In genomic region chr16:44736118-44736517, GRCm38 (mm10) we compare ENCODE assay signal across 24 mouse cellular contexts. TPM values are rescaled to one million over a fixed set of nuclear protein-coding genes. Genes with fewer than 3 reads are reported as not detected.
DNase-seq lines count a peak whose midpoint lies in the region; ATAC-seq and TF ChIP-seq lines count a peak whose summit lies in the region.
"Had no signal": no experiment of that assay in that cellular context is flagged by ENCODE, and none has a peak within 500 bp of the region (broad histone marks: within the 10 kb centered on the region; RNA-seq: fewer than 3 reads in every experiment).

No protein-coding gene starts in this region.

- no peak overlapping the region for H3K4me2 ChIP-seq in liver, embryonic 14.5 days (ENCODE audit: low read depth)
- H3K4me2 ChIP-seq in liver, embryonic 12.5 days = no peak overlapping the region
- no peak overlapping the region for H3K4me2 ChIP-seq in intestine, postnatal 0 days (replicated peaks; ENCODE audit: low read depth)
- no peak overlapping the region for H3K4me2 ChIP-seq in kidney, embryonic 16.5 days (replicated peaks; ENCODE audit: low read depth, low read length)
- H3K4me2 ChIP-seq: embryonic facial prominence, embryonic 13.5 days; forebrain, embryonic 12.5 days had no signal

- WGBS in liver, embryonic 14.5 days (ENCODE audit: insufficient replicate concordance) = 83% methylated on average over 4 of the region's 4 CpGs
- WGBS in liver, embryonic 12.5 days (ENCODE audit: insufficient replicate concordance) = 80% methylated on average over 4 of the region's 4 CpGs
- 70% methylated on average over 4 of the region's 4 CpGs for WGBS in intestine, postnatal 0 days
- WGBS in kidney, embryonic 16.5 days = 80% methylated on average over 4 of the region's 4 CpGs

- H3K27ac ChIP-seq in liver, embryonic 14.5 days = no peak overlapping the region
- H3K27ac ChIP-seq in liver, embryonic 12.5 days = no peak overlapping the region
- H3K27ac ChIP-seq in intestine, postnatal 0 days (ENCODE audit: low read depth, low read length) = 0 out of 2 replicates have a peak overlapping the region, but pooled peaks have one; percentile 3
- no peak overlapping the region for H3K27ac ChIP-seq in kidney, embryonic 16.5 days (ENCODE audit: low read length)
- H3K27ac ChIP-seq: embryonic facial prominence, embryonic 13.5 days; forebrain, embryonic 12.5 days; heart, embryonic 10.5 days had no signal

- H3K4me1 ChIP-seq in liver, embryonic 14.5 days (replicated peaks; ENCODE audit: control insufficient read depth in 2 of 2, insufficient read depth in 2 of 2, low read length in 1 of 2) = no peaks in the 10 kb centered on the region
- no peaks in the 10 kb centered on the region for H3K4me1 ChIP-seq in liver, embryonic 12.5 days
- H3K4me1 ChIP-seq in intestine, postnatal 0 days (replicated peaks; ENCODE audit: control insufficient read depth, insufficient read depth, low read length) = no peaks in the 10 kb centered on the region
- no peaks in the 10 kb centered on the region for H3K4me1 ChIP-seq in kidney, embryonic 16.5 days (ENCODE audit: insufficient read depth, low read length)
- H3K4me1 ChIP-seq: embryonic facial prominence, embryonic 13.5 days; forebrain, embryonic 12.5 days; heart, embryonic 10.5 days had no signal

- no peak for DNase-seq in liver, embryonic 14.5 days (ENCODE audit: low read depth in 3 of 3, low spot score in 3 of 3)
- peak; percentile 13 for DNase-seq in lung, postnatal 25 days (ENCODE audit: low spot score)
- DNase-seq in lung, postnatal 14 days = no peak
- DNase-seq in left cerebral cortex, adult 11 months (ENCODE audit: low spot score) = no peak
- DNase-seq: adrenal gland, adult 2 months; adrenal gland, postnatal 25 days; cerebellum, adult 18-20 months; cerebellum, adult 9-11 months; cerebellum, postnatal 36 days; gastrocnemius, postnatal 10 days; heart, adult 18-20 months; heart, postnatal 10 days; heart, postnatal 4 days had no signal

- ATAC-seq in liver, embryonic 14.5 days (ENCODE audit: insufficient read depth) = no peak
- ATAC-seq in liver, embryonic 12.5 days = no peak
- ATAC-seq in activated CD4-positive, CD25-positive, alpha-beta regulatory T cell, adult 4 months = peak; percentile 14
- peak; percentile 41; the same call in 1 of the 2 replicates for ATAC-seq in intestine, postnatal 0 days
- ATAC-seq in kidney, embryonic 16.5 days (ENCODE audit: low FRiP score, low TSS enrichment) = no peak
- ATAC-seq: forebrain, embryonic 16.5 days; Patski had no signal

- peaks cover 45% of the 10 kb centered on the region for H3K36me3 ChIP-seq in liver, embryonic 14.5 days (replicated peaks; ENCODE audit: control insufficient read depth, insufficient read depth, low read depth)
- peaks cover 95% of the 10 kb centered on the region for H3K36me3 ChIP-seq in liver, embryonic 12.5 days
- peaks cover 67% of the 10 kb centered on the region for H3K36me3 ChIP-seq in intestine, postnatal 0 days (ENCODE audit: control insufficient read depth, insufficient read depth)
- H3K36me3 ChIP-seq in kidney, embryonic 16.5 days (ENCODE audit: insufficient read depth, low read length) = peaks cover 73% of the 10 kb centered on the region

- no peak overlapping the region for H3K4me3 ChIP-seq in liver, embryonic 14.5 days (ENCODE audit: insufficient read depth in 1 of 2, low read depth in 2 of 2, low read length in 2 of 2)
- H3K4me3 ChIP-seq in liver, embryonic 12.5 days = no peak overlapping the region
- no peak overlapping the region for H3K4me3 ChIP-seq in intestine, postnatal 0 days (ENCODE audit: low read depth, low read length)
- no peak overlapping the region for H3K4me3 ChIP-seq in kidney, embryonic 16.5 days (ENCODE audit: low read length)
- H3K4me3 ChIP-seq: embryonic facial prominence, embryonic 13.5 days; forebrain, embryonic 12.5 days; heart, embryonic 10.5 days had no signal

- no peak overlapping the region for H3K9ac ChIP-seq in liver, embryonic 14.5 days (replicated peaks)
- H3K9ac ChIP-seq in liver, embryonic 12.5 days = no peak overlapping the region
- H3K9ac ChIP-seq in intestine, postnatal 0 days (ENCODE audit: low read depth, low read length) = no peak overlapping the region
- no peak overlapping the region for H3K9ac ChIP-seq in kidney, embryonic 16.5 days (replicated peaks; ENCODE audit: low read length)
- H3K9ac ChIP-seq: embryonic facial prominence, embryonic 13.5 days; forebrain, embryonic 12.5 days had no signal

- no peaks in the 10 kb centered on the region for H3K27me3 ChIP-seq in liver, embryonic 14.5 days (ENCODE audit: control insufficient read depth, insufficient read depth, low read length)
- H3K27me3 ChIP-seq in liver, embryonic 12.5 days (replicated peaks) = no peaks in the 10 kb centered on the region
- no peaks in the 10 kb centered on the region for H3K27me3 ChIP-seq in intestine, postnatal 0 days (replicated peaks; ENCODE audit: control insufficient read depth, insufficient read depth, low read length)
- H3K27me3 ChIP-seq in kidney, embryonic 16.5 days (ENCODE audit: insufficient read depth, low read length) = no peaks in the 10 kb centered on the region
- H3K27me3 ChIP-seq: CH12.LX; embryonic facial prominence, embryonic 13.5 days; forebrain, embryonic 12.5 days; Patski had no signal

- no peaks in the 10 kb centered on the region for H3K9me3 ChIP-seq in liver, embryonic 14.5 days (ENCODE audit: control insufficient read depth, low read length)
- no peaks in the 10 kb centered on the region for H3K9me3 ChIP-seq in liver, embryonic 12.5 days (replicated peaks)
- H3K9me3 ChIP-seq in intestine, postnatal 0 days (ENCODE audit: control insufficient read depth) = no peaks in the 10 kb centered on the region
- no peaks in the 10 kb centered on the region for H3K9me3 ChIP-seq in kidney, embryonic 16.5 days (ENCODE audit: low read length)
- H3K9me3 ChIP-seq: embryonic facial prominence, embryonic 13.5 days; forebrain, embryonic 12.5 days; heart, embryonic 10.5 days had no signal

- 0 out of 2 replicates have a peak, but pooled peaks have one; percentile 7 for TF ChIP-seq EP300 in liver, embryonic 14.5 days (IDR thresholded peaks at IDR 0.05; ENCODE audit: low read depth)

- TF ChIP-seq CTCF in liver, embryonic 14.5 days (IDR thresholded peaks at IDR 0.05; ENCODE audit: low read depth) = no peak
- no peak for TF ChIP-seq CTCF in intestine, postnatal 0 days (IDR thresholded peaks at IDR 0.05; ENCODE audit: low read depth)

RNA-seq across cellular contexts. Expression of gene Gtpbp8, which starts 10.0 kb away (rescaled TPM):
- 2.6 and 4.1 TPM in 2 replicates for polyA plus RNA-seq in liver, embryonic 14.5 days (2012; rRNA removed)
- 16.3 and 20.2 TPM in 2 replicates for polyA plus RNA-seq in liver, embryonic 14.5 days (2014; fragmentation: Nextera tagmentation; extraction: Ambion mirVana)
- 23.3 and 23.8 TPM in 2 replicates for polyA plus RNA-seq in liver, embryonic 12.5 days (2016; fragmentation: Nextera tagmentation; extraction: Ambion mirVana)
- polyA plus RNA-seq in activated CD4-positive, CD25-positive, alpha-beta regulatory T cell, adult 4 months (2017; shearing (Covaris generic)) = 10 to 100 TPM; 34.5 to 43.4 TPM
- polyA plus RNA-seq in intestine, postnatal 0 days (2015; fragmentation: Nextera tagmentation; extraction: Ambion mirVana) = 21.5 and 24.5 TPM in 2 replicates
- 28.9 and 29.1 TPM in 2 replicates for polyA plus RNA-seq in kidney, embryonic 16.5 days (2015; fragmentation: Nextera tagmentation; extraction: Ambion mirVana)

RNA-seq across cellular contexts. Expression of gene Nepro, which starts 12.0 kb away (rescaled TPM):
- 2.2 and 3.9 TPM in 2 replicates for polyA plus RNA-seq in liver, embryonic 14.5 days (2012; rRNA removed)
- polyA plus RNA-seq in liver, embryonic 14.5 days (2014; fragmentation: Nextera tagmentation; extraction: Ambion mirVana) = 2.4 and 2.8 TPM in 2 replicates
- polyA plus RNA-seq in liver, embryonic 12.5 days (2016; fragmentation: Nextera tagmentation; extraction: Ambion mirVana) = 6.5 and 7.3 TPM in 2 replicates
- polyA plus RNA-seq in activated CD4-positive, CD25-positive, alpha-beta regulatory T cell, adult 4 months (2017; shearing (Covaris generic)) = 1 to 10 TPM; 5.7 to 5.8 TPM
- 2.2 and 2.3 TPM in 2 replicates for polyA plus RNA-seq in intestine, postnatal 0 days (2015; fragmentation: Nextera tagmentation; extraction: Ambion mirVana)
- polyA plus RNA-seq in kidney, embryonic 16.5 days (2015; fragmentation: Nextera tagmentation; extraction: Ambion mirVana) = 8.6 and 9.5 TPM in 2 replicates

RNA-seq across cellular contexts. Expression of gene Cd200r1, which starts 29.4 kb away (rescaled TPM):
- 1.2 and 2.1 TPM in 2 replicates for polyA plus RNA-seq in liver, embryonic 14.5 days (2012; rRNA removed)
- 3.1 and 3.4 TPM in 2 replicates for polyA plus RNA-seq in liver, embryonic 14.5 days (2014; fragmentation: Nextera tagmentation; extraction: Ambion mirVana)
- 3.5 and 3.9 TPM in 2 replicates for polyA plus RNA-seq in liver, embryonic 12.5 days (2016; fragmentation: Nextera tagmentation; extraction: Ambion mirVana)
- polyA plus RNA-seq in activated CD4-positive, CD25-positive, alpha-beta regulatory T cell, adult 4 months (2017; shearing (Covaris generic)) = 10 to 100 TPM; 39.1 to 40.4 TPM
- polyA plus RNA-seq in intestine, postnatal 0 days (2015; fragmentation: Nextera tagmentation; extraction: Ambion mirVana) = 0.56 and 0.69 TPM in 2 replicates
- polyA plus RNA-seq in kidney, embryonic 16.5 days (2015; fragmentation: Nextera tagmentation; extraction: Ambion mirVana) = 0.66 and 0.68 TPM in 2 replicates
- polyA plus RNA-seq: C2C12 had no signal

Comparison
In these comparisons a context has a peak if more than half of its experiments do, and no peak if none do; other contexts are left out.
1. ATAC-seq: peak in activated CD4-positive, CD25-positive, alpha-beta regulatory T cell, adult 4 months (single experiment) and intestine, postnatal 0 days (single experiment); none in liver, embryonic 14.5 days (single experiment), liver, embryonic 12.5 days (single experiment) and kidney, embryonic 16.5 days (single experiment).